Mouse (Mus musculus) embryonic facial prominence, embryonic 14.5 days (tissue): ENCODE results near the gene Slc17a2. TPM values are rescaled to one million over a fixed set of nuclear protein-coding genes. Genes with fewer than 3 reads are reported as not detected.

Experiments
- ATAC-seq: fragments of 200-750 bp; cut with Nextera tagmentation; 2 replicates; pipeline ENCODE4 v1.8.0; 2017; ENCODE audit warnings: low read depth, moderate number of reproducible peaks, moderate TSS enrichment
- DNase-seq: peaks from one replicate; pipeline ENCODE4 v3.0.0-alpha.2; 2015; ENCODE audit warnings: low spot score
- H3K27ac ChIP-seq: fragments of 300-500 bp; sonication (generic); replicated peaks from 2 replicates; pipeline ENCODE4 v1.5.1; 2014; ENCODE audit warnings: low read depth, mild to moderate bottlenecking, low read length, moderate library complexity
- H3K27me3 ChIP-seq: fragments of 300-500 bp; sonication (generic); replicated peaks from 2 replicates; pipeline ENCODE4 v1.6.1; 2014; ENCODE audit warnings: low read length; ENCODE audit not compliant: control insufficient read depth, insufficient read depth
- H3K36me3 ChIP-seq: fragments of 300-500 bp; sonication (generic); 2 replicates; pipeline ENCODE4 v1.6.1; 2014; ENCODE audit warnings: low read length, mixed read lengths; ENCODE audit not compliant: control insufficient read depth, insufficient read depth
- H3K4me1 ChIP-seq: fragments of 300-500 bp; sonication (generic); 2 replicates; pipeline ENCODE4 v1.6.1; 2014; ENCODE audit warnings: antibody characterized with exemption, low read length; ENCODE audit not compliant: control insufficient read depth, insufficient read depth
- H3K4me2 ChIP-seq: fragments of 300-500 bp; sonication (generic); 2 replicates; pipeline ENCODE4 v1.6.1; 2014; ENCODE audit warnings: low read depth, mild to moderate bottlenecking, low read length, moderate library complexity, mixed read lengths
- H3K4me3 ChIP-seq: fragments of 300-500 bp; sonication (generic); 2 replicates; pipeline ENCODE4 v1.5.1; 2014; ENCODE audit warnings: low read depth, mild to moderate bottlenecking, low read length
- H3K9ac ChIP-seq: fragments of 300-500 bp; sonication (generic); 2 replicates; pipeline ENCODE4 v1.6.1; 2014; ENCODE audit warnings: low read depth, mild to moderate bottlenecking, low read length, moderate library complexity, mixed read lengths
- H3K9me3 ChIP-seq: fragments of 300-500 bp; sonication (generic); 2 replicates; pipeline ENCODE4 v1.6.1; 2016; ENCODE audit warnings: low read length; ENCODE audit not compliant: control insufficient read depth
- WGBS: fragments of 180-500 bp; shearing (Covaris S2); extraction: QIAGEN DNeasy Blood & Tissue Kit; methylation state at CpG from one replicate; pipeline ENCODE4 v1.1.7; 2014; 5-methylcytosine and 5-hydroxymethylcytosine counted together
- polyA plus RNA-seq: library from polyadenylated mRNA; unstranded; fragments of >200 nt; fragmentation: Nextera tagmentation; extraction: Ambion mirVana; gene quantifications from 2 replicates; pipeline ENCODE4 v1.2.1, GENCODE M21; 2014

Gene Slc17a2
- polyA plus RNA-seq, 1 experiment from 2014 or later, result not detected

GRCm38 (mm10) chr13:23772561-23773313 is 34.1 kb upstream of the Slc17a2 start:
- Histone ChIP-seq H3K4me2 (peak overlapping the region; percentile 46), H3K4me1 (peaks cover 5% of the 10 kb centered on the region; the same call in 1 of the 2 replicates), H3K9ac (no peak overlapping the region), H3K9me3 (no peaks in the 10 kb centered on the region), H3K4me3 (0 out of 2 replicates have a peak overlapping the region, but pooled peaks have one; percentile 3), H3K27ac (no peak overlapping the region), H3K36me3 (no peaks in the 10 kb centered on the region), H3K27me3 (no peaks in the 10 kb centered on the region)
- 20% methylated on average over 21 of the region's 21 CpGs for WGBS
- ATAC-seq, result peak; percentile 93
- DNase-seq, result peak; percentile 87

GRCm38 (mm10) chr13:23778339-23778738 is 28.5 kb upstream of the Slc17a2 start:
- no peak for ATAC-seq
- WGBS, result 92% methylated on average over 7 of the region's 7 CpGs
- no peak overlapping the region for H3K9ac ChIP-seq

GRCm38 (mm10) chr13:23779025-23779424 is 27.8 kb upstream of the Slc17a2 start:
- ATAC-seq (no peak), DNase-seq (no peak)
- no peak overlapping the region for H3K4me3 ChIP-seq
- 84% methylated on average over 4 of the region's 4 CpGs for WGBS
- no peak overlapping the region for H3K4me2 ChIP-seq
- no peak overlapping the region for H3K9ac ChIP-seq
- H3K36me3 ChIP-seq, result no peaks in the 10 kb centered on the region
- no peaks in the 10 kb centered on the region for H3K4me1 ChIP-seq
- no peak overlapping the region for H3K27ac ChIP-seq
- no peaks in the 10 kb centered on the region for H3K27me3 ChIP-seq
- no peaks in the 10 kb centered on the region for H3K9me3 ChIP-seq

More at GRCm38 (mm10) chr13:23778339-23778738, 28.5 kb upstream of the Slc17a2 start:
- no peak overlapping the region for H3K4me2 ChIP-seq
- no peaks in the 10 kb centered on the region for H3K9me3 ChIP-seq
- H3K27ac ChIP-seq, result no peak overlapping the region
- no peaks in the 10 kb centered on the region for H3K27me3 ChIP-seq
- H3K4me1 ChIP-seq, result no peaks in the 10 kb centered on the region
- DNase-seq, result no peak
- no peaks in the 10 kb centered on the region for H3K36me3 ChIP-seq
- no peak overlapping the region for H3K4me3 ChIP-seq

GRCm38 (mm10) chr13:23792520-23792919 is 14.3 kb upstream of the Slc17a2 start:
- no peaks in the 10 kb centered on the region for H3K36me3 ChIP-seq
- no peaks in the 10 kb centered on the region for H3K27me3 ChIP-seq
- WGBS, result 42% methylated on average over 2 of the region's 2 CpGs
- DNase-seq (peak; percentile 81), ATAC-seq (no peak)
- no peak overlapping the region for H3K4me2 ChIP-seq
- H3K9me3 ChIP-seq, result no peaks in the 10 kb centered on the region
- no peak overlapping the region for H3K4me3 ChIP-seq
- H3K4me1 ChIP-seq, result no peaks in the 10 kb centered on the region
- H3K9ac ChIP-seq, result no peak overlapping the region
- H3K27ac ChIP-seq, result no peak overlapping the region

- ATAC-seq (no peak), DNase-seq (no peak)
- no peak overlapping the region for H3K4me3 ChIP-seq
- H3K27ac ChIP-seq, result no peak overlapping the region
- H3K36me3 ChIP-seq, result no peaks in the 10 kb centered on the region
- H3K4me2 ChIP-seq, result no peak overlapping the region
- H3K4me1 ChIP-seq, result no peaks in the 10 kb centered on the region
- no peaks in the 10 kb centered on the region for H3K9me3 ChIP-seq
- no peak overlapping the region for H3K9ac ChIP-seq
- no peaks in the 10 kb centered on the region for H3K27me3 ChIP-seq
- 52% methylated on average over 5 of the region's 5 CpGs for WGBS
Measured at GRCm38 (mm10) chr13:23799405-23799804, 7.4 kb upstream of the Slc17a2 start.

- Histone ChIP-seq H3K27me3 (no peaks in the 10 kb centered on the region), H3K9me3 (no peaks in the 10 kb centered on the region), H3K36me3 (no peaks in the 10 kb centered on the region), H3K27ac (no peak overlapping the region), H3K4me2 (no peak overlapping the region), H3K9ac (no peak overlapping the region), H3K4me3 (no peak overlapping the region), H3K4me1 (no peaks in the 10 kb centered on the region)
- ATAC-seq (no peak), DNase-seq (no peak)
- 80% methylated on average over 2 of the region's 2 CpGs for WGBS
Measured at GRCm38 (mm10) chr13:23804532-23804931, 2.3 kb upstream of the Slc17a2 start.

GRCm38 (mm10) chr13:23816148-23816547 is 9.4 kb downstream of the Slc17a2 start:
- Histone ChIP-seq H3K4me1 (no peaks in the 10 kb centered on the region), H3K4me3 (no peak overlapping the region), H3K36me3 (no peaks in the 10 kb centered on the region), H3K27ac (no peak overlapping the region), H3K4me2 (no peak overlapping the region), H3K27me3 (no peaks in the 10 kb centered on the region), H3K9me3 (no peaks in the 10 kb centered on the region), H3K9ac (no peak overlapping the region)
- DNase-seq (no peak), ATAC-seq (no peak)
- WGBS, result 77% methylated on average over 2 of the region's 2 CpGs

GRCm38 (mm10) chr13:23820179-23820940 is 13.6 kb downstream of the Slc17a2 start:
- Histone ChIP-seq H3K4me1 (no peaks in the 10 kb centered on the region), H3K9ac (no peak overlapping the region), H3K27me3 (no peaks in the 10 kb centered on the region), H3K27ac (no peak overlapping the region), H3K4me2 (no peak overlapping the region), H3K36me3 (no peaks in the 10 kb centered on the region), H3K4me3 (no peak overlapping the region), H3K9me3 (no peaks in the 10 kb centered on the region)
- 66% methylated on average over 4 of the region's 4 CpGs for WGBS
- DNase-seq (no peak), ATAC-seq (no peak)
